Mouse (Mus musculus): Measurements from ENCODE around the gene Acsm3.
"Not testable (repeated sequence)": the region's sequence is repeated elsewhere in the genome, so short reads cannot be mapped to it uniquely, and the experiment has no call there.

Acsm3 gene

GRCm38 (mm10) chr7:119760527-119760951 is at the start of gene Acsm3:
Acsm3 (plus strand) TSS chr7:119760923.
- DNase-seq (ENCODE audit: low read depth, low spot score), result no peak

- DNase-seq (ENCODE audit: low read depth, low spot score), result no peak
Observed at GRCm38 (mm10) chr7:119714111-119714510, 46.6 kb upstream of the Acsm3 start.

- peak; percentile 82 for DNase-seq (ENCODE audit: low read depth, low spot score)
Observed at GRCm38 (mm10) chr7:119720253-119720946, 40.3 kb upstream of the Acsm3 start, which contains the start of gene Thumpd1. Thumpd1 (minus strand) TSS chr7:119720798.

- DNase-seq (ENCODE audit: low read depth, low spot score), result no peak
Observed at GRCm38 (mm10) chr7:119720947-119721310, 39.8 kb upstream of the Acsm3 start.

- DNase-seq (ENCODE audit: low read depth, low spot score), result peak; percentile 16
Observed at GRCm38 (mm10) chr7:119727621-119728020, 33.1 kb upstream of the Acsm3 start.

- peak; percentile 31 for DNase-seq (ENCODE audit: low read depth, low spot score)
Observed at GRCm38 (mm10) chr7:119731262-119731661, 29.5 kb upstream of the Acsm3 start.

GRCm38 (mm10) chr7:119738877-119739276 is 21.8 kb upstream of the Acsm3 start:
- no peak for DNase-seq (ENCODE audit: low read depth, low spot score)

GRCm38 (mm10) chr7:119739798-119740468 is 20.8 kb upstream of the Acsm3 start:
- DNase-seq (ENCODE audit: low read depth, low spot score), result not testable (repeated sequence)

- no peak for DNase-seq (ENCODE audit: low read depth, low spot score)
Observed at GRCm38 (mm10) chr7:119744321-119744720, 16.4 kb upstream of the Acsm3 start.

- no peak for DNase-seq (ENCODE audit: low read depth, low spot score)
Observed at GRCm38 (mm10) chr7:119745869-119746268, 14.9 kb upstream of the Acsm3 start.

- DNase-seq (ENCODE audit: low read depth, low spot score), result no peak
Observed at GRCm38 (mm10) chr7:119748761-119749160, 12.0 kb upstream of the Acsm3 start.

- DNase-seq (ENCODE audit: low read depth, low spot score), result no peak
Observed at GRCm38 (mm10) chr7:119749942-119750341, 10.8 kb upstream of the Acsm3 start.

- DNase-seq (ENCODE audit: low read depth, low spot score), result no peak
Observed at GRCm38 (mm10) chr7:119753696-119754095, 7.0 kb upstream of the Acsm3 start.

GRCm38 (mm10) chr7:119762166-119762697 is 1.5 kb downstream of the Acsm3 start:
- peak; percentile 1 for DNase-seq (ENCODE audit: low read depth, low spot score)

GRCm38 (mm10) chr7:119764377-119764776 is 3.7 kb downstream of the Acsm3 start:
- no peak for DNase-seq (ENCODE audit: low read depth, low spot score)

GRCm38 (mm10) chr7:119766996-119767395 is 6.3 kb downstream of the Acsm3 start:
- no peak for DNase-seq (ENCODE audit: low read depth, low spot score)

- DNase-seq (ENCODE audit: low read depth, low spot score), result no peak
Observed at GRCm38 (mm10) chr7:119769895-119770294, 9.2 kb downstream of the Acsm3 start.

GRCm38 (mm10) chr7:119783453-119783852 is 22.7 kb downstream of the Acsm3 start:
- DNase-seq (ENCODE audit: low read depth, low spot score), result no peak

- DNase-seq (ENCODE audit: low read depth, low spot score), result no peak
Observed at GRCm38 (mm10) chr7:119784908-119785307, 24.2 kb downstream of the Acsm3 start.

GRCm38 (mm10) chr7:119789024-119789423 is 28.3 kb downstream of the Acsm3 start:
- no peak for DNase-seq (ENCODE audit: low read depth, low spot score)

GRCm38 (mm10) chr7:119793586-119794250 is 33.0 kb downstream of the Acsm3 start, which contains the start of the genes Rexo5 and Eri2:
Rexo5 (plus strand) TSS chr7:119794006.
Eri2 (minus strand) TSS chr7:119794058.
- DNase-seq (ENCODE audit: low read depth, low spot score), result peak; percentile 84

GRCm38 (mm10) chr7:119794251-119794638 is 33.5 kb downstream of the Acsm3 start:
- DNase-seq (ENCODE audit: low read depth, low spot score), result no peak
